Mouse (Mus musculus) embryonic fibroblast, embryonic 13.5 days (primary cell): ENCODE measurements around the gene Klk1b5.

Source experiments
- CTCF ChIP-seq: IDR thresholded peaks from 2 replicates; pipeline ENCODE4 v1.5.1; 2011; ENCODE audit warnings: mild to moderate bottlenecking, control low read depth, low read length, moderate library complexity, borderline replicate concordance; ENCODE audit not compliant: insufficient read depth
- POLR2A ChIP-seq: IDR thresholded peaks from 2 replicates; pipeline ENCODE4 v1.6.1; 2011; ENCODE audit warnings: low read depth, mild to moderate bottlenecking, control low read depth, low read length, moderate library complexity

GRCm38 (mm10) chr7:44179299-44180045 lies 36.3 kb upstream of the Klk1b5 start:
- no peak for TF ChIP-seq POLR2A
- TF ChIP-seq CTCF = no peak
